Mouse (Mus musculus) C2C12 (cell line): ENCODE results near the gene Scai. TPM values are rescaled to one million over a fixed set of nuclear protein-coding genes. Genes with fewer than 3 reads are reported as not detected.

ENCODE experiments used
- H3K27me3 ChIP-seq: one replicate; pipeline ENCODE4 v1.6.1; 2011; ENCODE audit not compliant: control insufficient read depth, insufficient read depth, insufficient read length
- H3K36me3 ChIP-seq: one replicate; pipeline ENCODE4 v1.6.1; 2011; ENCODE audit not compliant: control insufficient read depth, insufficient read depth
- H3K4me3 ChIP-seq: one replicate; pipeline ENCODE4 v1.5.1; 2011; ENCODE audit warnings: mild to moderate bottlenecking, control low read depth; ENCODE audit not compliant: poor library complexity, insufficient read depth, severe bottlenecking
- H3K79me2 ChIP-seq: one replicate; pipeline ENCODE4 v1.6.1; 2011; ENCODE audit not compliant: control insufficient read depth, insufficient read depth
- H3K79me3 ChIP-seq: one replicate; pipeline ENCODE4 v1.6.1; 2011; ENCODE audit warnings: low read depth, control low read depth
- H3ac ChIP-seq: one replicate; pipeline ENCODE3; 2011; ENCODE audit warnings: low read depth; ENCODE audit not compliant: control insufficient read depth, insufficient read length
- CEBPB ChIP-seq: IDR thresholded peaks from one replicate; pipeline ENCODE4 v1.6.1; 2011; ENCODE audit warnings: low read depth, mild to moderate bottlenecking, control low read depth, moderate library complexity
- CTCF ChIP-seq: IDR thresholded peaks from one replicate; pipeline ENCODE4 v1.5.1; 2011; ENCODE audit not compliant: control insufficient read depth, insufficient read depth, insufficient read length
- FOSL1 ChIP-seq: IDR thresholded peaks from one replicate; pipeline ENCODE4 v1.8.0; 2011; ENCODE audit warnings: mild to moderate bottlenecking, low read length; ENCODE audit not compliant: poor library complexity, insufficient read depth, severe bottlenecking
- MAX ChIP-seq: IDR thresholded peaks from one replicate; pipeline ENCODE4 v1.6.1; 2011; ENCODE audit warnings: mild to moderate bottlenecking, control low read depth
- MYOD1 ChIP-seq: IDR thresholded peaks from one replicate; pipeline ENCODE4 v1.6.1; 2011; ENCODE audit warnings: low read depth; ENCODE audit not compliant: control insufficient read depth, insufficient read length
- MYOG ChIP-seq: IDR thresholded peaks from one replicate; pipeline ENCODE4 v1.6.1; 2011; ENCODE audit not compliant: control insufficient read depth, insufficient read length; ENCODE audit errors: extremely low read depth
- USF1 ChIP-seq: IDR thresholded peaks from one replicate; pipeline ENCODE4 v1.6.1; 2011; ENCODE audit warnings: low read depth, mild to moderate bottlenecking, control low read depth, moderate library complexity
- polyA plus RNA-seq: library from polyadenylated mRNA; unstranded; fragments of >200 nt; fragmentation: generic; extraction: Trizol; gene quantifications from one replicate; pipeline ENCODE4 v1.2.1, GENCODE M21; 2012; ENCODE audit warnings: missing spikeins

Scai gene
- polyA plus RNA-seq, 1 experiment: 1.4 TPM

DNA sequence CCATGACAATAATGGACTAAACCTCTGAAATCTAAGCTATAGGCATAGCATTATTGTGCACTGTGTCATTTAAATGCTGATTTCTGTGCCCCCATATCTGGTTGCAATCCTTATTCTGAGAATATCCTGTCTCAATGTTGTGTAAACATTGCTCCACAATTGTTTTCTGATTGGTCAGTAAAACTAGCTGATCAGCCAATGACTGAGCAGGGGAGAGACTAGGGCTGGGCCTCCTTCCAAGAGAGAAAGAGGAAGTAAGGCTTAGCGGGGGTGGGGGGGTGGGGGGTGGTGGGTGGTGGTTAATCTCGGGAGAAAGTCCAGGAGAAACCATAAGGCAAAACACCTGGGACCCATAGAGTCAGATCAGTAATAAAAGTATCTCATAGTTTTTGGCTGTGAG lies 42.5 kb downstream of the Scai start:
- Histone ChIP-seq H3K27me3 (no peaks in the 10 kb centered on the region), H3K4me3 (no peak overlapping the region), H3K36me3 (no peaks in the 10 kb centered on the region), H3K79me2 (no peaks in the 10 kb centered on the region), H3ac (no peak overlapping the region), H3K79me3 (no peaks in the 10 kb centered on the region)
- no peak for TF ChIP-seq FOSL1
- no peak for TF ChIP-seq CTCF
- TF ChIP-seq MYOD1: no peak
- TF ChIP-seq MYOG: no peak
- no peak for TF ChIP-seq USF1
- TF ChIP-seq MAX: no peak
- TF ChIP-seq CEBPB: no peak

DNA sequence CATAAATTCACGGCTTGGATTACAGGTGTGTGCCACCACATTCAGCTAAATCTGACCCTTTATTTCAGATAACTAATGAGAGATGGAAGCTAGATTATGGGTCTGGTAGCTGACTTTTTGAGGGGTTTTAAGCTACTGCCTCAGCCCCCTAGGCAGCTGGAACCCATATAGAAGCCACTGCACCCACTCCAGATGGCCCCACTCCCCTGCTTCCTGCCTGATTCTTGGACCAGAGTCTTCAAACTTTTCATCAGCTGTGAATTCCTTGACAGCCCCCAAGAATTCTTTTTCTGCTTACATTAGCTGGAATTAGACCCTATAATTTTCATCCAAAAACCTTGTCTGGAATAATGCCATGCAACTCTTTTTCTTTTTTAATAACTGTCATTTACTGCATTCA lies 44.1 kb downstream of the Scai start:
- H3K79me3 ChIP-seq: no peaks in the 10 kb centered on the region
- TF ChIP-seq CTCF: no peak
- TF ChIP-seq USF1: no peak
- TF ChIP-seq CEBPB: no peak
- no peak for TF ChIP-seq MYOG
- H3K79me2 ChIP-seq: no peaks in the 10 kb centered on the region
- H3K36me3 ChIP-seq: no peaks in the 10 kb centered on the region
- no peak overlapping the region for H3ac ChIP-seq
- no peak overlapping the region for H3K4me3 ChIP-seq
- H3K27me3 ChIP-seq: no peaks in the 10 kb centered on the region

- Histone ChIP-seq H3ac (no peak overlapping the region), H3K79me2 (no peaks in the 10 kb centered on the region), H3K27me3 (no peaks in the 10 kb centered on the region), H3K4me3 (no peak overlapping the region), H3K36me3 (no peaks in the 10 kb centered on the region), H3K79me3 (no peaks in the 10 kb centered on the region)
- TF ChIP-seq USF1 (no peak), CEBPB (no peak), CTCF (no peak), MAX (no peak), MYOG (no peak), MYOD1 (no peak), FOSL1 (no peak)
Observed at GRCm38 (mm10) chr2:39142357-39142948, 48.1 kb downstream of the Scai start.

DNA sequence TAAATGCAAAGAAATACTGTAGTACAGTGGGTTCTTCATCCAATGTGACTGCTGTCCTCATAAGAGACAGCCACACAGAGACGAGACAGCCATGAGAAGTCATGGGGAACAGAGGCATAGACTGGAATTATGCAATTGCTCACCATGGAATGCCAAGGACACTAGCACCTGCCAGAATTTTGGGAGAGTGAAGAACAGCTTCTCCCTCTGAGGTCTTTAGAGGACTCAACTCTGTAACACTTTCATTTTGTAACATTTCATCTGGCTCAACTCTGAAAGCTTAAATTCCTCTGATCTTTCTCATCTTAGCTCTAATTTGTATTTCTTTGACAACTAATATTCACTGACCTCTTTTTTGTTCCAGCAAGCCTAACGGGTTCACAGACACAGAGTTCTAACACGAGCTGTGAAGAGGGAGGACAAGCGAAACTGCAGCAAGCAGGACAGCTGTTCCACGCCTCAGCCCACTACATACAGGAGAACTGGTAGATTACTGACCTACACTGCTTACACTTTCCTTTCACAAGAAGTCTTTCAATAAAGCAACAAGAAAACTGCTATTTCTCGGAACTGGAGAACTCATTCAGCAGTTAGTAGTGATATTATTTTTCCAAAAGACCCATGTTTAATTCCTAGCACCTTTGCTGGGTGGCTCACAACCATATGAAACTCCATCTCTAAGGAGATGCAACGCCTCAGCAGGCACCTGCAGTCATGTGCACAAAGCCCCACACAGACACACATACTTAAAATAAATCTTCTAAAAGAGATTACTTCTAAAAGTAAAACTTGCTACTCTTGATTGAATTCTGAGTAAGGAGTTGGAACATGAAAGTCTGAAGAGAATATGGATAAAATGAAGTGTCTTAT lies 49.7 kb downstream of the Scai start:
- H3K36me3 ChIP-seq: no peaks in the 10 kb centered on the region
- no peaks in the 10 kb centered on the region for H3K27me3 ChIP-seq
- H3K4me3 ChIP-seq: no peak overlapping the region
- TF ChIP-seq USF1: no peak
- no peak for TF ChIP-seq MYOG
- TF ChIP-seq FOSL1: no peak
- TF ChIP-seq CTCF: no peak
- no peak for TF ChIP-seq CEBPB
- TF ChIP-seq MYOD1: no peak
- TF ChIP-seq MAX: no peak
- H3K79me2 ChIP-seq: no peaks in the 10 kb centered on the region
- no peak overlapping the region for H3ac ChIP-seq
- H3K79me3 ChIP-seq: no peaks in the 10 kb centered on the region

GRCm38 (mm10) chr2:39129526-39130326 lies 60.8 kb downstream of the Scai start:
- no peaks in the 10 kb centered on the region for H3K36me3 ChIP-seq
- H3K27me3 ChIP-seq: no peaks in the 10 kb centered on the region
- no peak for TF ChIP-seq FOSL1
- TF ChIP-seq MYOD1: no peak
- no peak for TF ChIP-seq CEBPB
- no peak for TF ChIP-seq CTCF
- no peak for TF ChIP-seq MAX
- TF ChIP-seq MYOG: no peak
- no peak for TF ChIP-seq USF1
- no peak overlapping the region for H3ac ChIP-seq
- no peaks in the 10 kb centered on the region for H3K79me2 ChIP-seq
- H3K4me3 ChIP-seq: no peak overlapping the region
- H3K79me3 ChIP-seq: no peaks in the 10 kb centered on the region
